Mouse (Mus musculus): ENCODE measurements around the gene AC161166.1.

AC161166.1 gene

DNA sequence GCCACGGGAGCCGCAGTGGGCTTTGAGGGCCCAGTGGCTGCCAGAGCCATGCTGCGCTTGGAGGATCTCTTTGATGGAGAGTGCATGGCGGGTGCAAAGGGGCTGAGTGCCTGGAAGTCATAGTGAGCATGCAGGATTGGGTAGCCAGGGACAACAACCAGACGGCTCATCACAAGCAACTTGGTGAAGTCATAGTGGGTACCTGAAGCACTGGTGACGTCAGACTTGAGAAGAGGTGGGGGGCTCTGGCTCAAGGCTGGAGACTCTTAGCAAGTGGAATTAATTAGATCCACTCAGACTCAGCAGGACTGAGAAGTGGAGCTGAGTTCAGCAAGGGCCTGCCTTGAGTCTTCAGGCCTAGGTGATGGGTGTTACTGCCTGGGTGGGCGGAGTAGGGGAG is at the start of gene AC161166.1:
Gene AC161166.1, minus strand, starts transcription at position 101 of the 400 bp plus-strand sequence.
- in situ Hi-C loops (cut with MboI; ENCODE audit: unreplicated experiment in 2 of 2), result loop anchor here in 1 of 2 experiments (10.0 kb wide), 1 partner anchor 52 kb away; no protein-coding TSS in a partner anchor

DNA sequence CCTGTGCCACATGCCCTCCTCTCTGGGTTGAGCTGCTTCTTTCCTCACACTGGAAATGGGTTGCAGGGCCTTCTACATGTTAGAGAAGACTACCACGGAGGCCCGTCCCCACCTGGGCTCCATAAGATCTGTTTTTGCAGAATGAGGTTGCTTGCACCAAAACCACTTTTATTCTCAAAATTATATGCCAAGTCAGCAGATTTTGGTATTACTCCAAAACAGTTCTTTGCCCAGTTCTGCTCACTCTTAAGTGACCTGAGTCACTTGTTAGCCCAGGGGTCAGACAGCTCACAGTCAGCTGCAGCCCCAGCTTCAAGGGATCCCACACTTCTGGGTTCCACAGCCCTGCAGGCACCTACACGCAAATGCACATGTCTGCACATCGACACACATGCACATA is 49.2 kb upstream of the AC161166.1 start:
- in situ Hi-C loops (cut with MboI; ENCODE audit: unreplicated experiment in 2 of 2), result loop anchor here (10.0 to 25.0 kb wide), 4 partner anchors 47 to 1151 kb away; partner anchors contain the start of genes AC161166.1 (in 1 of the 2), B3gnt8 (in 1 of the 2), Ccdc97 (in 1 of the 2) and Pafah1b3 (in 1 of the 2)

DNA sequence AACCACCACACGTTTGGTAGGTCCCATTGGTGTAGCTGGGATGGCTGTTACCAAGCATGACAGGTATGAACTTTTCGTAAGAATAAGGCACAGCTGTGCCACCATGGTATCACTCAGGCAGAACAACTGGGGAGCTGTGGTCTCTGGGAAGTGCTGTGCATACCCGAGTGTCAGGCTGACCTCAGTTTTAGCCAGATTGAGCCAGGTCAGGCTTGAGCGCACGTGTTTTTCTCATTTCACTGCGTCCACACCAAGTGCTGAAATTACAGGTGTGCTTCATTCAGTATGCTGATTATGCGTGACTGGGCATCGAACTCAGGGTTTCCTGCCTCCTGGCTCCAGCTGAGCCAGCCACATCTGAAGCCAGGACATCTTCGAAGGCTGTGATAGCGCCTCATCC is 43.5 kb upstream of the AC161166.1 start:
- in situ Hi-C loops (cut with MboI; ENCODE audit: unreplicated experiment in 2 of 2), result loop anchor here in 1 of 2 experiments (10.0 to 25.0 kb wide), 4 partner anchors 349 to 1157 kb away; partner anchors contain the start of genes Arhgef1, B3gnt8, Ccdc97 and Pafah1b3

DNA sequence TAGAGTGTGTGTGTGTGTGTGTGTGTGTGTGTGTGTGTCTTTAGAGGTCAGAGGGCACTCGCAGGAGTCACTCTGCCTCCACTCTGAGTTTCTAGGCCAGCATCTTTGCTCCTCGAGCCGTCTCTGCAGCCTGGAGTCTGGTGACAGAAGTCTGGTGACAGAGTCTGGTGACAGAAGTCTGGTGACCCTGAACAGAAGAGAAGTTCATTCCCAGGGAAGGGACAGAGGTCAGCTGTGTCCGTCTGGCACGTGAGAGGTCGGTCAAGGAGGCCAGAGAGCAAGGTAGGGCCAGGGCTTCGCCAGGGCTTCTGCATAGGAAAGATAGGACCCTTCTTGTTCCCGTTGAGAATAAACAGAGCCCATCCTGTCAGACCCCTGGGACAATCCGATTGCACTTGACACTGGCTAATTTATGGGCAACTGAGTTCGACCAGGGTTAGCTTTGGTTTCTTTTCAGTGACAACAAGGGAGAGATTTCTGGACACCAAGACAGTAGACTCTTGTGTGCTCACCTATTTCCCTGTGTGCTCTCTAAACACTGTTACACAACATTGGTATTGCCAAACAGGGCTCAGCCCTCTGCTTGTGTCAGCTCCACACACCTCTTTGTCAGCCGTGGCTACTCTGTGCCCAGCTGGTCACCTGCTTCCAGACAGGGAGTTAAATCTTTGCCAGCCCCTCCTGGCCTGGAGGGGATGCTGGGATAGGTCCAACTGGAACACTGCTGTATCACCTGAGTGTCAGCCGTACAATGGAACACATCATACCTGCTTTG is 39.9 kb upstream of the AC161166.1 start:
- in situ Hi-C loops (cut with MboI; ENCODE audit: unreplicated experiment in 2 of 2), result loop anchor here in 1 of 2 experiments (10.0 to 25.0 kb wide), 4 partner anchors 353 to 1160 kb away; partner anchors contain the start of genes Arhgef1, B3gnt8, Ccdc97 and Pafah1b3

DNA sequence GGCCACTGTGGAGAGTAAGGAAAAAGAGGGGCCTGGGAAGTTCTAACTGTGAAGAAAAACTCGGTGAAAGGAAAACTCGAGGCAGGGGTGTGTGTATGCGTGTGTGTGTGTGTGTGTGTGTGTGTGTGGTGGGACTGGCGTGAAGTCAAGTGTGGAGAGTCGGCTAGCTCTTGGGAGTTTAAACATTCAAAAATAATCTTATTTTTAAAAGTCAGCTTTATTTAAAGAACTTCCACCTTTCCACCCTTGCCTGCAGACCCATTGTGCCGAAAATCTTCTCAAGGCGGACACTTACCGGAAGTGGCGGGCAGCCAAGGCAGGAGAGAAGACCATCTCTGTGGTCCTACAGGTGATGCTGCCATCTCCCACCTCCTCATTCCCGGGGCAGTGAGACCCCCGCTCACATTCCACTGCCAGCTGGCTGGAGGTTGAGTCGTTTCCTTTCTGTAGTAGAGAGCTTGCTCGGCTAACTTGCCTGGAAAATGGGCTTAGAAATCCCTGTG is 35.3 kb upstream of the AC161166.1 start:
- in situ Hi-C loops (cut with MboI; ENCODE audit: unreplicated experiment in 2 of 2), result no loop called here

DNA sequence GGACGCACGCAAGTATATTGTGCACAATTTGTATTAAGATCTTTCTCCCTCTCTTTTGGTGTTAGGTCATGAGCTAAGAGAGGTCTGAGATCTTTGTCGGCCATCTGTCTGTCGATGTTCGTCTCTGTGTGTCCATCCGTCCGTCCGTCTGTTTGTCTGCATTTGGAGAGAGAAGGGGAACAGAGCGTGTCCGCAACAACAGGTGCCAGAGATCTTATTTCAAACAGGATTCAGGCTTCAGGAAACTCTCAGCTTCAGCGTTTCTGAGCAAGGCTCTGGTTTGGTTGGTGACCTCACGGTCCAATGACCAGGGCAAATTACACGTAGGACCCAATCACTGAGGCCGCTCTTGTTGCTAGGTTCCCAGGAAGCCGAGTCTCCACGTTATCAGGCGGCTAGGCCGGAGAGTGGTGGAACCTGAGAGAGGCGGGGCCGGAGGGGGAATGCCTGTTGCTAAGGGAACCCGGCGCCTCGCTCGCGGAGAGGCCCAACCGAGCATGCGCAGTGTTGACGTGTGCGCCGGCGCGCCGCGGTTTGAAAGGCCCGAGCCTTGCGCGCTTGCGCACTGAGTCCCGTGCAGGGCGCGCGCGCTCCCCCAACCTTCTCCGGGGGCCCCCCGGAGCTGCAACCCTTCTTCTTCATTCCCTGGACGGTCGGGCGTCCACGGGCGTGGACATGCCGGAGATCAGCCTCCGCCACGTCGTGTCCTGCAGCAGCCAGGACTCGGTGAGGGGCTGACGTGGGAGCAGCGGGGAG is 34.6 kb upstream of the AC161166.1 start:
- in situ Hi-C loops (cut with MboI; ENCODE audit: unreplicated experiment in 2 of 2), result no loop called here

DNA sequence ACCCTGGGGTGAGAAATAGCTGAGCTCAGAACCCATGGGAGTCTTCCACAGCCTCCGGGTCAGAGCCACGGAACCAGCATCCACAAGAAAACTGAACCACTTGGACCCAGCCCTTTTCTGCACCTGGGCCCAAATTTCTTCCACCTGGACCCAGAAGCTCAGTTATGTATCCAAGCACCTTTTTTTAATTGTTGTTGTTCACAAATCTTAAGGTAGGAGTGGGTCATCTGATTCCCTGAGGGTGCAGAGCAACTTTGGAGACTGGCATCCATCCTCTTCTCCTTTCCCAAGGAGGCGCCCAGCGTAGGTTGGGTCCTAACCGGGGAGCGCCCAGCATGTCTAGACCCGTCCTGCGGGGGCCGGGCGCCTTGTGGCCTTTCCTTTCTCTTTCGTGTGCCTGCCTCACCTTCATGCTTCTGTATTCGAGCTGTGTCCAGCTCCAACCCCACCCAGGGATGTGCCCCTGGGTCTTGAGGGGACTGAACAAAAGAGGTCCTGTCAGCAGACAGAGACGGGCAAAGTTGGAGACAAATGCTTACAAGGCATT is 33.9 kb upstream of the AC161166.1 start, which contains the start of the genes Pinlyp and Xrcc1:
Gene Pinlyp, minus strand, starts transcription at position 51 of the 547 bp plus-strand sequence.
Gene Xrcc1, plus strand, starts transcription at position 222 of the 547 bp plus-strand sequence.
- in situ Hi-C loops (cut with MboI; ENCODE audit: unreplicated experiment in 2 of 2), result no loop called here

DNA sequence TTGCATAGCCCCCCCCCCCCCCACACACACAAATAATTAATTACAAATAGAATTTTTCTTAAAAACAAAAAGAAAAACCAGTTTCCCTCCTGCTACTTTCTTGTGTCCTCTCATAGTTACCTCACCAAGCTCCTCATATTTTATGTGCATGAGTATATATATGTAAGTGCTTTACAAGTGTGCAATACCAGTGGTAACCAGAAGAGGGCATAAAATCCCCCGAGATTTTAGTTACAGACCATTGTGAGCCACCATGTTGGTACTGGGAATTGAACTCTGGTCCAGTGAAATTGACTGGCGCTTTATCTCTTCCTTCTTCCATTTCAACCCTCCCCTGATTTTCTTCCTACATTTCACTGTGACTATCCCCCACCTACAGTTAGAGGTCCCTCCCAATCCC is 32.3 kb upstream of the AC161166.1 start:
- in situ Hi-C loops (cut with MboI; ENCODE audit: unreplicated experiment in 2 of 2), result no loop called here

DNA sequence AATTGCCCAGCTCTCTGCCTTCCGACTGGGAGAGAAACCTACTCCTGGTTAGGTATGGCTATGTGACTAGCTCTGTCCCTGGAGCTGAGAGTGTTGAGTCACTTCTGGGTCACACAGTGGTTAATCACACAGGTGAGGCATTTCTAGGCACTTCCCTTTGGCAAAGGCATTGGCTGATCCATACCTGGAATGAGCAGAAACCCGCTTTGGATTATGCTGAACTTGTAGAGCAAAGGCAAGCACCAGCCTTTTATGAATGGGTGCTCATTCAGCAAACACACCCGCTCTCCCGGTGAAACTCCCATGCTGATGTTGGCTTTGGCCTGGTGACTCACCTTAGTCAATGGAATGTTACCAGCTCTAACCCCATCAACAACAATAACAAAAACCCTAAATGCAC is 27.4 kb upstream of the AC161166.1 start:
- in situ Hi-C loops (cut with MboI; ENCODE audit: unreplicated experiment in 2 of 2), result loop anchor here in 1 of 2 experiments (5.0 to 10.0 kb wide), 2 partner anchors 58 to 105 kb away; no protein-coding TSS in a partner anchor

DNA sequence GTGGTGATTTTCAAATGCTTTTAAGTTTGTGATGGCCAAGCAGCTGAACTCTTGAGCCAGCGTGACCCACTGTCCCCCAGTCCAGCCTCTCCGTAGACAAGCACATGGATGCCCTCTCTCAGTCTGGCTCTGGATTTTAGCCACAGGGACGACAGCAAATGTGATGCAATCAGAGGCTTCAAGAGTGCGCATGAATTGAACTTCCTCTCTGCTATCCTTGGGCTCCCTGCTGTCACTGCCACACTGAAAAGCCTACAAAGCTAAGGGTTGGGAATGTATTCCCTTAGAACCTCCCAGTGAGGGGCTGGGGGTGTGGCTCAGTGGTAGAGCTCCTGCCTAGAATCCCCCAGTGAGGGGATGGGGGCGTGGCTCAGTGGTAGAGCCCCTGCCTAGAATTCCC is 26.4 kb upstream of the AC161166.1 start:
- in situ Hi-C loops (cut with MboI; ENCODE audit: unreplicated experiment in 2 of 2), result loop anchor here in 1 of 2 experiments (5.0 to 10.0 kb wide), 2 partner anchors 59 to 106 kb away; no protein-coding TSS in a partner anchor

DNA sequence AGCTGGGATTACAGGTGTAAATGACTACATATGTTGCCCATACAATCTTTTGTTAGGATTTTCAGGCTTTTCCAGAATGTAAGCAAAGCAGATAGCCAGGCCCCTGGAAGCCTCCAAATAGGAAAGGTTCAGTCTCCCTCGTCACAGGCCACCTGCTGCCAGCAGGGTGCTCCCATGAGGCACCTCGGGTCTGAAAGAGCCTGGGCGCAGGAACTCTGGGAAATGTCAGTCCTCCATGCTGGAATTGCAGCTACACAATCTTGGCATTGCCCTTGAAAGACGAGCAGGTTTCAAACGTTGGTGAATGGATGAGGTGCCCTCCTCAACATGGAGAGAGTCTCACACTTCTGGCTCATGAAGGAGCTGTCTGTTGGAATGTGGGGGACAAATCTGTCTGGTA is 25.9 kb upstream of the AC161166.1 start:
- in situ Hi-C loops (cut with MboI; ENCODE audit: unreplicated experiment in 2 of 2), result loop anchor here in 1 of 2 experiments (5.0 to 10.0 kb wide), 2 partner anchors 59 to 107 kb away; no protein-coding TSS in a partner anchor

DNA sequence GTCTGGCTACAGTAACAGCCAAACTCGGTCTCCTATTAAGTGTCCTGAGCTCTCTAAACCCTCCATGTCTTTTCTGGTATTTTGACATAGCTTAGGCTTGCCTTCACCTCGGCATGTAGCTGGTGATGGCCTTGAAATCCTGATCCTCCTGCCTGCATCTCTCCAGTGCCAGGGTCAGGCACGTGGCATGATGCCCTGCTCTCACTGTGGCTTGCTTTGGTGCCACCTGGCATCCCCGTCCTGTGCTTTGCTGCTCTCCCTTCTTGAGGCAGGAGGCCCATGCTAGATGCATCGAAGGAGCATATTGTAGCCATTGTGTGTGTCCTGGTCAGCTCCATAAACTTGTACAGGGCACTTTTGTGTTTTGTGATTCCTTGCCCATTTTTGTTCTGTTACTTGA is 25.3 kb upstream of the AC161166.1 start:
- in situ Hi-C loops (cut with MboI; ENCODE audit: unreplicated experiment in 2 of 2), result loop anchor here in 1 of 2 experiments (5.0 to 10.0 kb wide), 2 partner anchors 60 to 107 kb away; no protein-coding TSS in a partner anchor

DNA sequence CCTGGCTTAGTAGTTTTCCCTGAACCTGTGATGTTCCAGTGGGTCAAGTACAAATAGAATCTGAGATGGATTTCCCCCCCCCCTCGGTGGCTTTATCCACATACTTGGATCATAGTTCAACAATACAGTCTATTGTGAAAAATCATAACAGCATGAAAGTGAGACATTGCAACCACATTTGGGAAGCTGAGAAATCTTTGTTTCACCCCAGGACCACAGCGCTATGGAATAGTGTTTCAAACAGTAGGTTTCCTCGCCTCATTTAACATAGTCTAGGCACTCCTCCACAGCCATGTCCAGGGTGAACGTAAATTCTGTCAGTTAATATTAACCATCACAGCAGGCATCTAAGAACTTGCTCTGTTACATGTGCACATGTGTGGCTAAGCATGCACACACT is 24.8 kb upstream of the AC161166.1 start:
- in situ Hi-C loops (cut with MboI; ENCODE audit: unreplicated experiment in 2 of 2), result loop anchor here in 1 of 2 experiments (5.0 to 10.0 kb wide), 2 partner anchors 60 to 108 kb away; no protein-coding TSS in a partner anchor

DNA sequence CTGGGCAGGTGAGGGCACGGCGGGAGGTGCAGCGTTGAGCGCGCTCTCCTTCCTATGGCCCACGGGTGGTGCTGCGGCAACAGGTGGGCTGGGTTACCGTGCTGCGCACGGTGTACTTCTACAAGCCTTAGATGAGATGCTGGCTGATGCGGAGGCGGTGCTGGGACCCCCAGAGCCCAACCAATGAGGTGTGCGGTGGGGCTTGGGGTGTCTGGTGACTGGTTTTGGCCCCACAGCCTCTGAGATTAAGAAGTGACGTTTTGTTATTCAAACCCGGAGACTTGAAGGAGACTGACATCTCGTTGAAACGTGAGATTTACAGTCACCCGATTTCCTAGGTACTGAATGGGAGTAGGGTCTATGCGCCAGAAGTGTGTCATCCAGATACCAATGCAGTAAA is 22.0 kb upstream of the AC161166.1 start:
- in situ Hi-C loops (cut with MboI; ENCODE audit: unreplicated experiment in 2 of 2), result loop anchor here (5.0 to 10.0 kb wide), 4 partner anchors 33 to 123 kb away; no protein-coding TSS in a partner anchor

DNA sequence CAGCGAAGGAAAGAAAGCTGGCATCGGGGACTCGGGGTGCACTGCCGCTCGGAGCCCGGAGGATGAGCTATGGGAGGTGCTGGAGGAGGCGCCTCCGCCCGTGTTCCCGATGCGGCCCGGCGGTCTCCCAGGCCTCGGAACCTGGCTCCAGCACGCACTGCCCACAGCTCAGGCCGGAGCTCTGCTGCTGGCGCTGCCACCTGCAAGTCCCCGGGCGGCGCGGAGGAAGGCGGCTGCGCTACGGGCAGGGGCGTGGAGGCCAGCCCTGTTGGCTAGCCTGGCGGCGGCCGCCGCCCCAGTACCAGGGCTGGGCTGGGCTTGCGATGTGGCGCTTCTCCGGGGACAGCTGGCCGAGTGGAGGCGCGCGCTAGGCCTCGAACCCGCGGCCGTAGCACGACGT is 21.6 kb upstream of the AC161166.1 start:
- in situ Hi-C loops (cut with MboI; ENCODE audit: unreplicated experiment in 2 of 2), result loop anchor here (5.0 to 10.0 kb wide), 4 partner anchors 33 to 123 kb away; no protein-coding TSS in a partner anchor

DNA sequence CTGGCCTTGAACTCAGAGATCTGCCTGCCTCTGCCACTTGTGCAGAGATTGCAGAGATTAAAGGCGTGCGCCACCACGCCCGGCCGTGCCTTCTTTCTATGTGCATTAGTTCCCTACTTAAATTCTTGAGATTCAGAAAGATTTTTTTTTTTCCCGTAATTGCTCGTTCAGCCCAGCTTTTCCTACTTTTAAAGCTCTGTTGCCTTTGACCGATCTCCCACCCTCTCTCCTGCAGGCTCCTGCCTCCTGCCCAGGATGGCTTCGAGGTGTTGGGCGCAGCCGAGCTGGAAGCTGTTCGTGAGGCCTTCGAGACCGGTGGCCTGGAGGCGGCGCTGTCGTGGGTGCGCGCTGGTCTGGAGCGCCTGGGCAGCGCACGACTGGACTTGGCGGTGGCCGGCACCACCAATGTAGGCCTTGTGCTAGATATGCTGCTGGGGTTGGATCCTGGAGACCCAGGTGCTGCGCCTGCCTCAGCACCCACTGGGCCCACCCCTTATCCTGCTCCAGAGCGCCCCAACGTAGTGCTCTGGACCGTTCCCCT is 20.8 kb upstream of the AC161166.1 start:
- in situ Hi-C loops (cut with MboI; ENCODE audit: unreplicated experiment in 2 of 2), result loop anchor here (5.0 to 10.0 kb wide), 4 partner anchors 34 to 124 kb away; no protein-coding TSS in a partner anchor

DNA sequence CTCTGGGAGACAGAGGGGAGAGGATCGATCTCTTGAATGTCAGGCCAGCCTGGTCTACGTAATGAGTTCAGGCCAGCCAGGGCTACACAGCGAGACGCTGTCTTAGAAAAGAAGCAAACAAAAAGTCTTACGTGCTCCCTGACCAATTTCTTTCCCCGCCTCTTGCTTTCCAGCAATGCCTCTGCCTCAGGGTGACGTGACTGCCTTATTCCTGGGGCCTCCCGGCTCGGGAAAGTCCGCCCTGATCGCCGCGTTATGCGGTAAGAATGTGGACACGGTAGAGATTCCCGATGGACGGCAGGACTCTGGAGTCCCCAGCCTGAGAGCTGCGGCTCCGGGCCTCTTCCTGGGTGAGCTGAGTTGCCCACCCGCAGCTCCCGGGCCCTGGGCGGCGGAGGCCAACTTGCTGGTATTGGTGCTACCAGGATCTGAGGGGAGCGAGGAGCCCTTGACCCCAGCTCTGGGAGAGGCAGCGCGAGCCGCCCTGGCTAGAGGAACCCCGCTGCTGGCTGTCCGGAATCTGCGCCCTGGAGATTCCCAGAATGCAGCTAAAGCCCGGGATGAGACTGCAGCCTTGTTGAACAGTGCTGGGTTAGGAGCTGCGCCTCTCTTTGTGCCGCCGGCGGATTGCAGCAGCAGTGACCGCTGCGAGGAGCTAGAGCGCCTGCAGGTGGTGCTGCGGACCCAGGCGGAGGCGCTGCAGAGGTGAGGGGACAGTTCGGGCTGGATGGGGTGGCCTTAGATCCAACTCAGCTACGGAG is 19.1 kb upstream of the AC161166.1 start:
- in situ Hi-C loops (cut with MboI; ENCODE audit: unreplicated experiment in 2 of 2), result loop anchor here (5.0 to 10.0 kb wide), 4 partner anchors 36 to 126 kb away; no protein-coding TSS in a partner anchor

DNA sequence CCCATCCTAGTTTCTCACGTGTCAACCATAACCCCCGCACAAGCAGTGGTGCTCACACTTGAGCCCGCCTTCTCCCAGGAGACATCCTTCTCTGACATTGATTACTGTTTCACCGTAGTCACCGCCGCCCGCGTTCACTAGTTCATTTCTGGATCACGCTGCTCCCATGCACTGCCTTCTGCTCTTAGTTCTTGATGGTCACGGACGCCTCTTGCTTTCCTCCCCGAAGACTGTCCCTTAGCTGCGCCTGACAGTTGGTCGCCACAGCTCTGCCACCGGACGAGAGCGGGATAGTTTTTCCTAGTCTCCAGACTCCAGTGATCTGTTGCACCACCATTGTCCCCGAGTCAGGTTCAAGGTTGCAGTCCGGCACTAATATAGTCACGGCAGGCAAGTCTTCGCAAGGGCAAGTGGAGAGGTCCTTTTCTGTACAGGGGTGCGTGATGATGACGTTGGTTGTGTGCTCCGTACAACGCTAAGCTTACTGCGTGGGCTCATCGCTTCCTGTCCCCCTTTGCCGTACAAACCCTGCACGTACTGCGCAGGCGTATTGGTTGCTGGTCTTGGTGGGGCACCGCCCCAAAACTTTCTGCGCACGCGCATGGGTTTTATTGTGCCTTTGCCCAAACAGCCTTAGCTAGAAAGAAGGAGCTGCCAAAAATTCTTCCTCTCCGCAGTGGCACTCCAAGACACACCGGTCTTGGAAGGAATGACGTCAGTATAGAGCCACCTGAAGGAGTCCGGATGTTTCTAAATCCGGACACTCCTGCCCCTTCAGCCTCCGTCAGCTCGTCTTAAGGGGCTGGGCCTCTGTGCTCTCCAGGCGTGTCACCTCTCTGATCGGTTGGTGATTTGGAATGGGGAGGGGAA is 18.0 kb upstream of the AC161166.1 start, which contains the start of gene Irgq:
Gene Irgq, plus strand, starts transcription at position 628 of the 870 bp plus-strand sequence.
- in situ Hi-C loops (cut with MboI; ENCODE audit: unreplicated experiment in 2 of 2), result loop anchor here (5.0 to 10.0 kb wide), 4 partner anchors 37 to 127 kb away; no protein-coding TSS in a partner anchor

Data from v-Abl transformed pro-B cells (cell line).